Mouse (Mus musculus) limb, embryonic 14.5 days (tissue): ENCODE results near the gene Trabd2b. TPM values are rescaled to one million over a fixed set of nuclear protein-coding genes. Genes with fewer than 3 reads are reported as not detected.

Source experiments
- ATAC-seq: fragments of 200-750 bp; cut with Nextera tagmentation; 2 replicates; pipeline ENCODE4 v1.8.0; 2017; ENCODE audit warnings: low read depth, moderate number of reproducible peaks, moderate TSS enrichment; ENCODE audit not compliant: low FRiP score
- DNase-seq: peaks from one replicate; pipeline ENCODE4 v3.0.0-alpha.2; 2015; ENCODE audit warnings: low spot score
- H3K27ac ChIP-seq: fragments of 300-500 bp; sonication (generic); replicated peaks from 2 replicates; pipeline ENCODE4 v1.5.1; 2014; ENCODE audit warnings: low read depth, mild to moderate bottlenecking, low read length, moderate library complexity, mixed read lengths
- H3K27me3 ChIP-seq: fragments of 300-500 bp; sonication (generic); 2 replicates; pipeline ENCODE4 v1.6.1; 2014; ENCODE audit warnings: low read length, mixed read lengths; ENCODE audit not compliant: control insufficient read depth, insufficient read depth
- H3K36me3 ChIP-seq: fragments of 300-500 bp; sonication (generic); 2 replicates; pipeline ENCODE4 v1.6.1; 2014; ENCODE audit warnings: mild to moderate bottlenecking, low read length, moderate library complexity, mixed read lengths; ENCODE audit not compliant: control insufficient read depth, insufficient read depth
- H3K4me1 ChIP-seq: fragments of 300-500 bp; sonication (generic); 2 replicates; pipeline ENCODE4 v1.6.1; 2014; ENCODE audit warnings: antibody characterized with exemption, low read length, mixed read lengths; ENCODE audit not compliant: control insufficient read depth, insufficient read depth
- H3K4me2 ChIP-seq: fragments of 300-500 bp; sonication (generic); replicated peaks from 2 replicates; pipeline ENCODE4 v1.6.1; 2014; ENCODE audit warnings: low read depth, mild to moderate bottlenecking, low read length, moderate library complexity; ENCODE audit not compliant: severe bottlenecking
- H3K4me3 ChIP-seq: fragments of 300-500 bp; sonication (generic); replicated peaks from 2 replicates; pipeline ENCODE4 v1.5.1; 2014; ENCODE audit warnings: low read length
- H3K9ac ChIP-seq: fragments of 300-500 bp; sonication (generic); 2 replicates; pipeline ENCODE4 v1.6.1; 2014; ENCODE audit warnings: mild to moderate bottlenecking, low read depth, low read length, moderate library complexity; ENCODE audit not compliant: severe bottlenecking
- H3K9me3 ChIP-seq: fragments of 300-500 bp; sonication (generic); 2 replicates; pipeline ENCODE4 v1.6.1; 2016; ENCODE audit warnings: low read length; ENCODE audit not compliant: control insufficient read depth
- POLR2A ChIP-seq: fragments of 200-500 bp; IDR thresholded peaks from 2 replicates; pipeline ENCODE4 v1.8.0; 2012; ENCODE audit warnings: inconsistent platforms, mild to moderate bottlenecking, moderate library complexity, borderline replicate concordance; ENCODE audit not compliant: insufficient read depth, insufficient read length; ENCODE audit errors: extremely low read depth
- WGBS: fragments of 180-500 bp; shearing (Covaris S2); extraction: QIAGEN DNeasy Blood & Tissue Kit; methylation state at CpG from one replicate; pipeline ENCODE4 v1.1.7; 2014; 5-methylcytosine and 5-hydroxymethylcytosine counted together
- polyA plus RNA-seq, 2 experiments: library from polyadenylated mRNA; depleted of rRNA in 1 of 2; stranded (reverse) in 1 of 2; unstranded in 1 of 2; fragments of >200 nt; fragmentation: Nextera tagmentation in 1 of 2; extraction: Ambion mirVana in 1 of 2; gene quantifications; 2 replicates each; pipeline versions ENCODE4 v1.2.1 to v1.2.3; 2012 to 2014

The Trabd2b gene
- polyA plus RNA-seq, 2 experiments = 3.6 to 6.2 TPM

DNA sequence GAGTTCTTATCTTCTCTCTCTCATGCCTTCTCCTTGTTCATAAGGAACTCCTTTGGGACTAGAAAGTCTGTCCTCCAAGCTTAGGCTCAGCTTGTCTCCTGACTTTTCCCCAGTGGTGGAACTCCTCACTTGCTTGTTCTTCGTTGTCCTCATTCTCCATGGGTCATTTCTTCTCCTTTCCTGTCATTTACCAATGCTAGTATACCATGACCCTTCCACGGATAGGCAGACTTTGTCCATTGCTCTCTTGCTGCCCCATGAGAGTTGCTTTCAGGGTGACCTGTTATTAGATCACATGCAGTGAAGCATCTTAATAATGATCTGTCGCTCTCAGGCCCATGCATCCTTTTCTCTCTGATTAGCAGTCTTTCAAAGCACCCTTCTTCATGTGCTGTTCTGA lies 46.6 kb downstream of the Trabd2b start:
- H3K27ac ChIP-seq = no peak overlapping the region
- no peak for TF ChIP-seq POLR2A
- H3K9ac ChIP-seq = no peak overlapping the region
- H3K36me3 ChIP-seq = no peaks in the 10 kb centered on the region
- ATAC-seq (no peak), DNase-seq (no peak)
- no peak overlapping the region for H3K4me3 ChIP-seq
- no peak overlapping the region for H3K4me2 ChIP-seq
- H3K27me3 ChIP-seq = no peaks in the 10 kb centered on the region
- H3K4me1 ChIP-seq = peaks cover 5% of the 10 kb centered on the region
- WGBS = 86% methylated on average over 3 of the region's 3 CpGs
- H3K9me3 ChIP-seq = no peaks in the 10 kb centered on the region

DNA sequence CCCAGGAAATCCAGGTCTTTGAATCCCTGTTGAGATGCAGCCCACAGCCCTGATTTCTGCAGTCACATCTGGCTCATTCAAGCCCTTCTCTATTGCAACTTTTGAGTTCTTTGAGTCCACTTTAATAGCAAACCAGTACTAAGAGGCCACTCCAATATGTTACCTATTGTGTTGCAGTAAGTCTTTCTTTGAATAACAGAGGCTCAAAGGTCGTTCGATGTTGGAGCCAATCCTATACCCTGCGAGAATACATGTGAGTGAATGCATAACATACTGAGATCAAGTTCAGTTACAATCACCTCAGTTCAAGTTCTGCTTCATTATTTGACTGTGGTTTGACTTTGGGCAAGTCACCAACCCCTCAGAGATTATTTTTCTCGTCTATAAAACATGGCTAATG lies 47.5 kb downstream of the Trabd2b start:
- WGBS = 73% methylated on average over 4 of the region's 4 CpGs
- TF ChIP-seq POLR2A = no peak
- no peak for ATAC-seq

DNA sequence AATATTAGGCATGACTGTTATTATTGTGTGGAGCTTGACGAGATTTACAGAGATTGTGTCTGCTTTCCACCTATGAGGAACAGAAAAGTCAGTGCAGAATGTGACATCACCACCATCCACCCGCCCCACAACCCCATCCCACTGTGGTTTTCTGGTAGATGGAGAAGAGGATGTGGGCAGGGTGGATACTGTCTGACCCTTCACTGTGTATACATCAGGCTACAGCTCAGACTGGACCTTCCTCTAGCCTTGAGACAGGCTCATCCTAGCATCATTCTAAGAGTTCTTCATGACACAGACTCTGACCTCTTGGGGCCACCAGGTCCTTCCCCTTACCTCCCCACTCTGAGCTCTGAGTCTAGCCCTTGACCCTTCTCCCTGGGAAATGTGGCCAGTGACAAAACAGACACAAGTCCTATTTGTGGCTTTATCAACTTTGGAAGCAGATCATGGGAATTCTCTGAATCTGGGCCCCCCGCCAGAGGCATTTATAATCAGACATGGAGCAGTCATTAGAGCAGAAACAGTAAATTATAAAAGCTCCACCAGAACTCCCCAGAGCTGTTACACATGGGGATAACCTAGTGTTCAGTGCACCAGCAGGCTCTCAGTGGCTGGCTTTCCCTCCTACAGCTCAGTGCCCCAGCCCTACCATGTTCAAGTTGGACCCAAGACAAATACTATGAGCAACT lies 48.1 kb downstream of the Trabd2b start:
- Histone ChIP-seq H3K9me3 (no peaks in the 10 kb centered on the region), H3K4me2 (no peak overlapping the region)
- no peak for ATAC-seq

More for the DNA sequence above, 47.5 kb downstream of the Trabd2b start:
- Histone ChIP-seq H3K4me2 (no peak overlapping the region), H3K9ac (no peak overlapping the region), H3K27me3 (no peaks in the 10 kb centered on the region), H3K4me1 (no peaks in the 10 kb centered on the region), H3K36me3 (no peaks in the 10 kb centered on the region), H3K4me3 (no peak overlapping the region), H3K9me3 (no peaks in the 10 kb centered on the region), H3K27ac (no peak overlapping the region)
- no peak for DNase-seq

DNA sequence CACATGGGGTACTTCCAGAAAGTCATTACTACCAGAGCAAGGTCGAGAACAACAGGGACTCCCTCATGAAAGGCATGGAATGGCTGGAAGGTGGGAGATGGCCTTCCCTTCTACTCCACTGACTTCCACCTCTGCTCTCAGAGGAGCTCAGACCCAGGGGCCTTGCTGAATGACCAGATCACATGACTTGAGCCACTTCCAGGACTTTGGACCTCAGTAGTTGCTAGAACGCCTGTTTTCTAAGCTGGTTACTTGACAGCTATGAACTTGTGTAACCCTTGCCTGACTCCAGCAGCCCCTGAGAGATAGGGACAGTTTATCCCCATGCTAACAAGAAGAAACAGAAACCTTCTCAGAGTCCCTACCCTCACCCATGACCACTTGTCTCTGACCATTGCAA lies 50.6 kb downstream of the Trabd2b start:
- H3K9ac ChIP-seq = no peak overlapping the region
- no peak for DNase-seq
- H3K4me3 ChIP-seq = no peak overlapping the region
- H3K27ac ChIP-seq = no peak overlapping the region
- no peak for ATAC-seq
- H3K36me3 ChIP-seq = no peaks in the 10 kb centered on the region
- WGBS = 92% methylated on average over 2 of the region's 2 CpGs
- no peak for TF ChIP-seq POLR2A
- H3K4me1 ChIP-seq = no peaks in the 10 kb centered on the region
- H3K4me2 ChIP-seq = no peak overlapping the region
- no peaks in the 10 kb centered on the region for H3K9me3 ChIP-seq
- no peaks in the 10 kb centered on the region for H3K27me3 ChIP-seq

More for the DNA sequence above, 48.1 kb downstream of the Trabd2b start:
- no peak for TF ChIP-seq POLR2A
- no peaks in the 10 kb centered on the region for H3K36me3 ChIP-seq
- no peak overlapping the region for H3K27ac ChIP-seq
- H3K9ac ChIP-seq = no peak overlapping the region
- H3K4me3 ChIP-seq = no peak overlapping the region
- 74% methylated on average over 3 of the region's 3 CpGs for WGBS
- no peaks in the 10 kb centered on the region for H3K4me1 ChIP-seq
- DNase-seq = no peak
- H3K27me3 ChIP-seq = no peaks in the 10 kb centered on the region

DNA sequence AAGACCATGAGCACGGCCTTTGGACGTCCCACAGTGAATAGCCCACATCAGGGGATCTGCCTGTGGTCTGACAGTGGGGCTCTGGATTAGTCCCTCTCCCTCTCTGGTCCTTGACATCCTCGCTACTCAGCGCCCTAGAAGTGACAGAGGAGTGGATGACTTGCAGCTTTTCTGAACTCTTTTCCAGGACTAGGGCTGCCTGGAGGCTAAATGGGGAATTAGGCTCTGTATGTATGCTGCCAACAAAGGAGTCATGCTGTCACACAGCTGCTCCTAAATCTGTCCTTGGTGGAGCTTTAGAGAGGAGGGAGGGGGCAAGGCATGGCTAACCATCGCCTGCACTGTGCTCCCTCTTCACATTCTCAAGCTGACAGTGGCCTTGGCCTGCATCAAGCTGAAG lies 53.1 kb downstream of the Trabd2b start:
- Histone ChIP-seq H3K4me3 (no peak overlapping the region), H3K4me2 (no peak overlapping the region), H3K36me3 (no peaks in the 10 kb centered on the region), H3K9me3 (no peaks in the 10 kb centered on the region), H3K4me1 (no peaks in the 10 kb centered on the region; the same call in 1 of the 2 replicates), H3K9ac (no peak overlapping the region), H3K27ac (no peak overlapping the region), H3K27me3 (no peaks in the 10 kb centered on the region)
- DNase-seq = no peak
- 49% methylated on average over 5 of the region's 5 CpGs for WGBS
- ATAC-seq = no peak
- no peak for TF ChIP-seq POLR2A
